Mouse (Mus musculus): ENCODE measurements around the gene Mrpl21. TPM values are rescaled to one million over a fixed set of nuclear protein-coding genes. Genes with fewer than 3 reads are reported as not detected.

Gene Mrpl21
- total and polyA plus RNA-seq, 2 experiments from 2014 or later = 54.9 to 105 TPM

- ATAC-seq (ENCODE audit: insufficient read depth, low read depth) = no peak
- WGBS = 29% methylated on average over 15 of the region's 15 CpGs
- DNase-seq (ENCODE audit: low spot score) = peak; percentile 57
- no peak for TF ChIP-seq EP300 (IDR thresholded peaks at IDR 0.05; ENCODE audit: low read depth)
- no peak for TF ChIP-seq CTCF (IDR thresholded peaks at IDR 0.05; ENCODE audit: low read depth)
- Histone ChIP-seq H3K4me2 (ENCODE audit: low read depth, low read length) (peak overlapping the region; percentile 93), H3K9me3 (replicated peaks; ENCODE audit: control insufficient read depth, low read length) (no peaks in the 10 kb centered on the region), H3K4me3 (ENCODE audit: low read depth, low read length) (peak overlapping the region; percentile 82), H3K9ac (replicated peaks; ENCODE audit: low read depth, low read length) (peak overlapping the region; percentile 56), H3K4me1 (ENCODE audit: control insufficient read depth, insufficient read depth) (peaks cover 21% of the 10 kb centered on the region), H3K27ac (ENCODE audit: low read depth) (peak overlapping the region; percentile 98), H3K27me3 (ENCODE audit: control insufficient read depth, insufficient read depth, low read length) (no peaks in the 10 kb centered on the region), H3K36me3 (replicated peaks; ENCODE audit: control insufficient read depth, insufficient read depth, low read length) (no peaks in the 10 kb centered on the region)
Measured at GRCm38 (mm10) chr19:3325771-3326478, 43.2 kb downstream of the Mrpl21 start.

GRCm38 (mm10) chr19:3326479-3327047 lies 43.9 kb downstream of the Mrpl21 start:
- H3K9me3 ChIP-seq (replicated peaks; ENCODE audit: control insufficient read depth, low read length) = no peaks in the 10 kb centered on the region
- WGBS = 60% methylated on average over 12 of the region's 12 CpGs
- 0 out of 2 replicates have a peak overlapping the region, but pooled peaks have one; percentile 9 for H3K9ac ChIP-seq (replicated peaks; ENCODE audit: low read depth, low read length)
- no peaks in the 10 kb centered on the region for H3K36me3 ChIP-seq (replicated peaks; ENCODE audit: control insufficient read depth, insufficient read depth, low read length)
- H3K27me3 ChIP-seq (ENCODE audit: control insufficient read depth, insufficient read depth, low read length) = no peaks in the 10 kb centered on the region
- DNase-seq (ENCODE audit: low spot score) (peak; percentile 26), ATAC-seq (ENCODE audit: insufficient read depth, low read depth) (no peak)
- H3K27ac ChIP-seq (ENCODE audit: low read depth) = peak overlapping the region; percentile 98
- H3K4me2 ChIP-seq (ENCODE audit: low read depth, low read length) = peak overlapping the region; percentile 93
- no peak for TF ChIP-seq EP300 (IDR thresholded peaks at IDR 0.05; ENCODE audit: low read depth)
- no peak for TF ChIP-seq CTCF (IDR thresholded peaks at IDR 0.05; ENCODE audit: low read depth)
- H3K4me1 ChIP-seq (ENCODE audit: control insufficient read depth, insufficient read depth) = peaks cover 19% of the 10 kb centered on the region
- no peak overlapping the region for H3K4me3 ChIP-seq (ENCODE audit: low read depth, low read length)

- 75% methylated on average over 6 of the region's 6 CpGs for WGBS
- Histone ChIP-seq H3K9ac (replicated peaks; ENCODE audit: low read depth, low read length) (no peak overlapping the region), H3K4me3 (ENCODE audit: low read depth, low read length) (no peak overlapping the region), H3K36me3 (replicated peaks; ENCODE audit: control insufficient read depth, insufficient read depth, low read length) (peaks cover 4% of the 10 kb centered on the region; the same call in 1 of the 2 replicates), H3K4me2 (ENCODE audit: low read depth, low read length) (no peak overlapping the region), H3K27me3 (ENCODE audit: control insufficient read depth, insufficient read depth, low read length) (no peaks in the 10 kb centered on the region), H3K9me3 (replicated peaks; ENCODE audit: control insufficient read depth, low read length) (no peaks in the 10 kb centered on the region), H3K4me1 (ENCODE audit: control insufficient read depth, insufficient read depth) (peaks cover 29% of the 10 kb centered on the region), H3K27ac (ENCODE audit: low read depth) (no peak overlapping the region)
- TF ChIP-seq CTCF (IDR thresholded peaks at IDR 0.05; ENCODE audit: low read depth) (no peak), EP300 (IDR thresholded peaks at IDR 0.05; ENCODE audit: low read depth) (no peak)
- no peak for ATAC-seq (ENCODE audit: insufficient read depth, low read depth)
- no peak for DNase-seq (ENCODE audit: low spot score)
Measured at GRCm38 (mm10) chr19:3333247-3333646, 50.5 kb downstream of the Mrpl21 start.

GRCm38 (mm10) chr19:3333694-3334515 lies 51.2 kb downstream of the Mrpl21 start:
- Histone ChIP-seq H3K4me3 (ENCODE audit: low read depth, low read length) (no peak overlapping the region), H3K36me3 (replicated peaks; ENCODE audit: control insufficient read depth, insufficient read depth, low read length) (peaks cover 4% of the 10 kb centered on the region; the same call in 1 of the 2 replicates), H3K27ac (ENCODE audit: low read depth) (no peak overlapping the region), H3K9me3 (replicated peaks; ENCODE audit: control insufficient read depth, low read length) (no peaks in the 10 kb centered on the region), H3K4me2 (ENCODE audit: low read depth, low read length) (no peak overlapping the region), H3K4me1 (ENCODE audit: control insufficient read depth, insufficient read depth) (peaks cover 29% of the 10 kb centered on the region), H3K27me3 (ENCODE audit: control insufficient read depth, insufficient read depth, low read length) (no peaks in the 10 kb centered on the region), H3K9ac (replicated peaks; ENCODE audit: low read depth, low read length) (no peak overlapping the region)
- TF ChIP-seq EP300 (IDR thresholded peaks at IDR 0.05; ENCODE audit: low read depth) = no peak
- TF ChIP-seq CTCF (IDR thresholded peaks at IDR 0.05; ENCODE audit: low read depth) = no peak
- DNase-seq (ENCODE audit: low spot score) = no peak
- ATAC-seq (ENCODE audit: insufficient read depth, low read depth) = no peak
- 74% methylated on average over 17 of the region's 17 CpGs for WGBS

GRCm38 (mm10) chr19:3334550-3334949 lies 51.8 kb downstream of the Mrpl21 start:
- Histone ChIP-seq H3K4me3 (ENCODE audit: low read depth, low read length) (no peak overlapping the region), H3K27me3 (ENCODE audit: control insufficient read depth, insufficient read depth, low read length) (no peaks in the 10 kb centered on the region), H3K4me2 (ENCODE audit: low read depth, low read length) (no peak overlapping the region), H3K9ac (replicated peaks; ENCODE audit: low read depth, low read length) (no peak overlapping the region), H3K9me3 (replicated peaks; ENCODE audit: control insufficient read depth, low read length) (no peaks in the 10 kb centered on the region), H3K27ac (ENCODE audit: low read depth) (no peak overlapping the region), H3K4me1 (ENCODE audit: control insufficient read depth, insufficient read depth) (peaks cover 29% of the 10 kb centered on the region), H3K36me3 (replicated peaks; ENCODE audit: control insufficient read depth, insufficient read depth, low read length) (peaks cover 4% of the 10 kb centered on the region; the same call in 1 of the 2 replicates)
- no peak for TF ChIP-seq EP300 (IDR thresholded peaks at IDR 0.05; ENCODE audit: low read depth)
- DNase-seq (ENCODE audit: low spot score) = no peak
- ATAC-seq (ENCODE audit: insufficient read depth, low read depth) = no peak
- 70% methylated on average over 4 of the region's 4 CpGs for WGBS

Measured in heart, postnatal 0 days (tissue).